Mouse (Mus musculus) olfactory bulb, adult 2 months (tissue): Measurements from ENCODE around the gene Esr2. TPM values are rescaled to one million over a fixed set of nuclear protein-coding genes. Genes with fewer than 3 reads are reported as not detected.

Experiments used
- H3K27ac ChIP-seq: fragments of 200-500 bp; 2 replicates; pipeline ENCODE4 v1.5.1; 2012; ENCODE audit warnings: low read depth, low read length; ENCODE audit not compliant: insufficient read depth
- H3K4me1 ChIP-seq: fragments of 200-500 bp; 2 replicates; pipeline ENCODE4 v1.6.1; 2012; ENCODE audit warnings: low read length; ENCODE audit not compliant: control insufficient read depth, insufficient read depth
- H3K4me3 ChIP-seq: fragments of 200-500 bp; 2 replicates; pipeline ENCODE4 v1.5.1; 2012; ENCODE audit warnings: mild to moderate bottlenecking, low read depth, low read length, moderate library complexity; ENCODE audit not compliant: insufficient read depth
- CTCF ChIP-seq: fragments of 200-500 bp; IDR thresholded peaks from 2 replicates; pipeline ENCODE4 v1.5.1; 2012; ENCODE audit warnings: low read depth, mild to moderate bottlenecking, low read length, moderate library complexity; ENCODE audit not compliant: insufficient read depth
- POLR2A ChIP-seq: fragments of 200-500 bp; IDR thresholded peaks from 2 replicates; pipeline ENCODE4 v1.6.1; 2012; ENCODE audit warnings: mild to moderate bottlenecking, low read depth, low read length, moderate library complexity; ENCODE audit not compliant: insufficient read depth
- WGBS: fragments of 180-500 bp; shearing (Covaris S2); methylation state at CpG from one replicate; pipeline ENCODE4 v1.1.7; 2018; 5-methylcytosine and 5-hydroxymethylcytosine counted together
- polyA plus RNA-seq: library from polyadenylated mRNA; stranded (reverse); fragments of >200 nt; gene quantifications from 2 replicates; pipeline ENCODE4 v1.2.4, GENCODE M21; 2012; ENCODE audit warnings: low replicate concordance; ENCODE audit not compliant: missing spikeins, insufficient read depth, insufficient read length

Esr2 gene
- polyA plus RNA-seq, 1 experiment: not detected

GRCm38 (mm10) chr12:76194526-76194925, 17.5 kb upstream of the Esr2 start:
- Histone ChIP-seq H3K27ac (no peak overlapping the region), H3K4me1 (peaks cover 2% of the 10 kb centered on the region), H3K4me3 (no peak overlapping the region)
- TF ChIP-seq CTCF (no peak), POLR2A (no peak)
- 39% methylated on average over 3 of the region's 3 CpGs for WGBS

- 50% methylated on average over 11 of the region's 11 CpGs for WGBS
- no peak overlapping the region for H3K27ac ChIP-seq
These were observed 13.9 kb upstream of the Esr2 start for GRCm38 (mm10) chr12:76190940-76191339.

GRCm38 (mm10) chr12:76187849-76188248, 10.8 kb upstream of the Esr2 start:
- H3K4me1 ChIP-seq: no peaks in the 10 kb centered on the region
- H3K4me3 ChIP-seq: no peak overlapping the region
- WGBS: 40% methylated on average over 8 of the region's 8 CpGs
- H3K27ac ChIP-seq: no peak overlapping the region
- peak; percentile 32; the same call in 1 of the 2 replicates for TF ChIP-seq CTCF
- no peak for TF ChIP-seq POLR2A

More at GRCm38 (mm10) chr12:76190940-76191339, 13.9 kb upstream of the Esr2 start:
- no peaks in the 10 kb centered on the region; the same call in 1 of the 2 replicates for H3K4me1 ChIP-seq
- H3K4me3 ChIP-seq: no peak overlapping the region
- TF ChIP-seq CTCF: no peak
- no peak for TF ChIP-seq POLR2A

GRCm38 (mm10) chr12:76186473-76186872, 9.4 kb upstream of the Esr2 start:
- Histone ChIP-seq H3K4me1 (no peaks in the 10 kb centered on the region), H3K27ac (no peak overlapping the region), H3K4me3 (no peak overlapping the region)
- TF ChIP-seq CTCF: no peak
- no peak for TF ChIP-seq POLR2A
- WGBS: 96% methylated on average over 1 of the region's 1 CpGs

GRCm38 (mm10) chr12:76185167-76185816, 8.2 kb upstream of the Esr2 start:
- Histone ChIP-seq H3K27ac (no peak overlapping the region), H3K4me1 (no peaks in the 10 kb centered on the region), H3K4me3 (no peak overlapping the region)
- TF ChIP-seq POLR2A (no peak), CTCF (no peak)
- WGBS: 89% methylated on average over 10 of the region's 10 CpGs

- H3K4me3 ChIP-seq: no peak overlapping the region
- H3K27ac ChIP-seq: no peak overlapping the region
- TF ChIP-seq POLR2A (no peak), CTCF (no peak)
- 90% methylated on average over 6 of the region's 6 CpGs for WGBS
- H3K4me1 ChIP-seq: no peaks in the 10 kb centered on the region
These were observed 7.2 kb upstream of the Esr2 start for GRCm38 (mm10) chr12:76184271-76184670.

GRCm38 (mm10) chr12:76182831-76183230, 5.8 kb upstream of the Esr2 start:
- H3K4me3 ChIP-seq: no peak overlapping the region
- no peak for TF ChIP-seq POLR2A
- no peak for TF ChIP-seq CTCF
- 96% methylated on average over 6 of the region's 6 CpGs for WGBS
- H3K27ac ChIP-seq: no peak overlapping the region
- H3K4me1 ChIP-seq: no peaks in the 10 kb centered on the region

GRCm38 (mm10) chr12:76181471-76181870, 4.4 kb upstream of the Esr2 start:
- H3K27ac ChIP-seq: no peak overlapping the region
- 61% methylated on average over 8 of the region's 8 CpGs for WGBS
- no peak overlapping the region for H3K4me3 ChIP-seq
- H3K4me1 ChIP-seq: peaks cover 6% of the 10 kb centered on the region; the same call in 1 of the 2 replicates
- no peak for TF ChIP-seq CTCF

- TF ChIP-seq CTCF (no peak), POLR2A (no peak)
- H3K4me1 ChIP-seq: peaks cover 6% of the 10 kb centered on the region; the same call in 1 of the 2 replicates
- no peak overlapping the region for H3K27ac ChIP-seq
- 84% methylated on average over 6 of the region's 6 CpGs for WGBS
- H3K4me3 ChIP-seq: no peak overlapping the region
These were observed 3.4 kb upstream of the Esr2 start for GRCm38 (mm10) chr12:76180442-76180841.
